Mouse (Mus musculus): ENCODE measurements around the gene Nav3. TPM values are rescaled to one million over a fixed set of nuclear protein-coding genes. Genes with fewer than 3 reads are reported as not detected.
"Not testable (repeated sequence)": the region's sequence is repeated elsewhere in the genome, so short reads cannot be mapped to it uniquely, and the experiment has no call there.

Nav3 gene
- total RNA-seq, 2 experiments from 2014 or later: 2.3 to 4.7 TPM

GRCm38 (mm10) chr10:110072355-110072754 lies 383.6 kb downstream of the Nav3 start:
- no peak for DNase-seq

- no peak for DNase-seq
These were observed 394.8 kb downstream of the Nav3 start for GRCm38 (mm10) chr10:110061166-110061565.

- no peak for DNase-seq
These were observed 418.5 kb downstream of the Nav3 start for GRCm38 (mm10) chr10:110037547-110037946.

GRCm38 (mm10) chr10:110034582-110035099 lies 421.4 kb downstream of the Nav3 start:
- DNase-seq: no peak

GRCm38 (mm10) chr10:110024897-110025296 lies 431.1 kb downstream of the Nav3 start:
- DNase-seq: not testable (repeated sequence)

- no peak for DNase-seq
These were observed 433.9 kb downstream of the Nav3 start for GRCm38 (mm10) chr10:110022100-110022499.

- DNase-seq: no peak
These were observed 436.6 kb downstream of the Nav3 start for GRCm38 (mm10) chr10:110019266-110019866.

- DNase-seq: not testable (repeated sequence)
These were observed 454.7 kb downstream of the Nav3 start for GRCm38 (mm10) chr10:110001328-110001727.

- DNase-seq: peak in 1 of 2 experiments; percentile 39
These were observed 455.2 kb downstream of the Nav3 start for GRCm38 (mm10) chr10:110000755-110001247.

GRCm38 (mm10) chr10:109999904-110000303 lies 456.1 kb downstream of the Nav3 start:
- peak in 1 of 2 experiments; percentile 6 for DNase-seq

GRCm38 (mm10) chr10:109994302-109994701 lies 461.7 kb downstream of the Nav3 start:
- no peak for DNase-seq

GRCm38 (mm10) chr10:109985824-109986485 lies 470.0 kb downstream of the Nav3 start:
- no peak for DNase-seq

GRCm38 (mm10) chr10:109976351-109976750 lies 479.7 kb downstream of the Nav3 start:
- no peak for DNase-seq

- no peak for DNase-seq
These were observed 481.8 kb downstream of the Nav3 start for GRCm38 (mm10) chr10:109974177-109974576.

GRCm38 (mm10) chr10:109973483-109973882 lies 482.5 kb downstream of the Nav3 start:
- DNase-seq: no peak

GRCm38 (mm10) chr10:109950296-109950695 lies 505.7 kb downstream of the Nav3 start:
- no peak for DNase-seq

- DNase-seq: no peak
These were observed 526.7 kb downstream of the Nav3 start for GRCm38 (mm10) chr10:109929319-109929622.

GRCm38 (mm10) chr10:109928547-109929318 lies 527.3 kb downstream of the Nav3 start:
- DNase-seq: no peak

GRCm38 (mm10) chr10:109926149-109926548 lies 529.9 kb downstream of the Nav3 start:
- DNase-seq: no peak

- DNase-seq: no peak
These were observed 531.9 kb downstream of the Nav3 start for GRCm38 (mm10) chr10:109924136-109924535.

- peak; percentile 4 to 27 for DNase-seq
These were observed 534.6 kb downstream of the Nav3 start for GRCm38 (mm10) chr10:109921368-109921767.

GRCm38 (mm10) chr10:109920607-109921187 lies 535.3 kb downstream of the Nav3 start:
- peak; percentile 66 to 73 for DNase-seq
